ENCODE assay signal across 9 mouse cellular contexts in genomic region chr11:70539423-70539822, GRCm38 (mm10). TPM values are rescaled to one million over a fixed set of nuclear protein-coding genes. Genes with fewer than 3 reads are reported as not detected.
DNase-seq lines count a peak whose midpoint lies in the region; ATAC-seq and TF ChIP-seq lines count a peak whose summit lies in the region.
"Had no signal": no experiment of that assay in that cellular context is flagged by ENCODE, and none has a peak within 500 bp of the region (broad histone marks: within the 10 kb centered on the region; RNA-seq: fewer than 3 reads in every experiment).

No protein-coding gene starts in this region.

- DNase-seq in kidney, postnatal 36 days, result no peak
- DNase-seq in hindbrain, embryonic 14.5 days (ENCODE audit: low spot score), result no peak
- no peak for DNase-seq in c-Kit-positive CD71-positive TER-119-positive erythroid progenitor cells, embryonic 14.5 days (ENCODE audit: low spot score)
- no peak for DNase-seq in left cerebral cortex, postnatal 25 days (ENCODE audit: low spot score in 2 of 2)
- no peak for DNase-seq in gastrocnemius, postnatal 4 days (ENCODE audit: low spot score in 2 of 2)

- ATAC-seq in kidney, embryonic 14.5 days (ENCODE audit: low FRiP score, low TSS enrichment), result no peak
- 0 out of 2 replicates have a peak, but pooled peaks have one; percentile 7 for ATAC-seq in hindbrain, embryonic 14.5 days (ENCODE audit: low FRiP score)
- no peak for ATAC-seq in midbrain, embryonic 13.5 days

- WGBS in kidney, embryonic 14.5 days, result 17% methylated on average over 9 of the region's 9 CpGs
- 20% methylated on average over 9 of the region's 9 CpGs for WGBS in hindbrain, embryonic 14.5 days
- WGBS in midbrain, embryonic 13.5 days, result 17% methylated on average over 9 of the region's 9 CpGs

- no peak for TF ChIP-seq CTCF in bone marrow macrophage, adult 2 months (IDR thresholded peaks at IDR 0.05; ENCODE audit: low read depth, low read length)

- no peak for TF ChIP-seq POLR2A in bone marrow macrophage, adult 2 months (IDR thresholded peaks at IDR 0.05; ENCODE audit: borderline replicate concordance, low read depth, low read length)

- H3K27ac ChIP-seq in kidney, embryonic 14.5 days (ENCODE audit: low read depth, low read length), result no peak overlapping the region
- peak overlapping the region; percentile 74 for H3K27ac ChIP-seq in bone marrow macrophage, adult 2 months (ENCODE audit: insufficient read depth, low read depth, low read length)
- no peak overlapping the region for H3K27ac ChIP-seq in hindbrain, embryonic 14.5 days
- no peak overlapping the region for H3K27ac ChIP-seq in midbrain, embryonic 13.5 days

- H3K9ac ChIP-seq in kidney, embryonic 14.5 days (ENCODE audit: low read depth, low read length), result peak overlapping the region; percentile 69; the same call in 1 of the 2 replicates
- H3K9ac ChIP-seq in hindbrain, embryonic 14.5 days, result peak overlapping the region; percentile 68
- H3K9ac ChIP-seq in midbrain, embryonic 13.5 days (replicated peaks), result peak overlapping the region; percentile 66; the same call in 1 of the 2 replicates

- H3K36me3 ChIP-seq in kidney, embryonic 14.5 days (ENCODE audit: control insufficient read depth, insufficient read depth, low read length), result no peaks in the 10 kb centered on the region
- no peaks in the 10 kb centered on the region for H3K36me3 ChIP-seq in hindbrain, embryonic 14.5 days (replicated peaks; ENCODE audit: control insufficient read depth, insufficient read depth)
- H3K36me3 ChIP-seq in midbrain, embryonic 13.5 days, result no peaks in the 10 kb centered on the region

- intact Hi-C loops in left cerebral cortex, postnatal 25 days (cut with DNase I), result no loop called here

- H3K9me3 ChIP-seq in kidney, embryonic 14.5 days (ENCODE audit: control insufficient read depth, low read length), result no peaks in the 10 kb centered on the region
- no peaks in the 10 kb centered on the region for H3K9me3 ChIP-seq in hindbrain, embryonic 14.5 days (ENCODE audit: control insufficient read depth, low read length)
- H3K9me3 ChIP-seq in midbrain, embryonic 13.5 days, result no peaks in the 10 kb centered on the region

- H3K4me3 ChIP-seq in kidney, embryonic 14.5 days (ENCODE audit: low read length), result peak overlapping the region; percentile 62
- peak overlapping the region; percentile 78 for H3K4me3 ChIP-seq in bone marrow macrophage, adult 2 months (ENCODE audit: insufficient read depth, low read length)
- H3K4me3 ChIP-seq in hindbrain, embryonic 14.5 days (replicated peaks; ENCODE audit: low read length), result peak overlapping the region; percentile 55
- peak overlapping the region; percentile 54 for H3K4me3 ChIP-seq in midbrain, embryonic 13.5 days (replicated peaks)

- H3K4me1 ChIP-seq in kidney, embryonic 14.5 days (ENCODE audit: control insufficient read depth, insufficient read depth, low read length), result no peaks in the 10 kb centered on the region
- H3K4me1 ChIP-seq in bone marrow macrophage, adult 2 months (ENCODE audit: control insufficient read depth, insufficient read depth, low read length), result peaks cover 9% of the 10 kb centered on the region
- no peaks in the 10 kb centered on the region for H3K4me1 ChIP-seq in hindbrain, embryonic 14.5 days (replicated peaks; ENCODE audit: control insufficient read depth, insufficient read depth, low read length)
- peaks cover 10% of the 10 kb centered on the region for H3K4me1 ChIP-seq in midbrain, embryonic 13.5 days (replicated peaks)

- peak overlapping the region; percentile 89 for H3K4me2 ChIP-seq in kidney, embryonic 14.5 days (replicated peaks; ENCODE audit: low read depth, low read length)
- H3K4me2 ChIP-seq in hindbrain, embryonic 14.5 days (replicated peaks), result peak overlapping the region; percentile 79
- peak overlapping the region; percentile 77 for H3K4me2 ChIP-seq in midbrain, embryonic 13.5 days (replicated peaks)

- 0 out of 2 replicates have a peak, but pooled peaks cover 2% of the 10 kb centered on the region for H3K27me3 ChIP-seq in kidney, embryonic 14.5 days (ENCODE audit: control insufficient read depth, insufficient read depth, low read length)
- H3K27me3 ChIP-seq in hindbrain, embryonic 14.5 days (ENCODE audit: control insufficient read depth, insufficient read depth, low read length), result peaks cover 27% of the 10 kb centered on the region
- H3K27me3 ChIP-seq in midbrain, embryonic 13.5 days, result peaks cover 37% of the 10 kb centered on the region
- H3K27me3 ChIP-seq: Patski had no signal

RNA-seq across cellular contexts. Expression of gene Pld2, which starts 0.4 kb away (rescaled TPM):
- polyA plus RNA-seq in kidney, embryonic 14.5 days (2014; fragmentation: Nextera tagmentation; extraction: Ambion mirVana), result 3.7 and 5.9 TPM in 2 replicates
- polyA plus RNA-seq in bone marrow macrophage, adult 2 months (2012; ENCODE audit: insufficient read depth, insufficient read length, missing spikeins), result 58.4 and 60.9 TPM in 2 replicates
- 14.2 and 16.4 TPM in 2 replicates for polyA plus RNA-seq in hindbrain, embryonic 14.5 days (2014; fragmentation: Nextera tagmentation; extraction: Ambion mirVana)
- 5.2 and 6.5 TPM in 2 replicates for polyA plus RNA-seq in midbrain, embryonic 13.5 days (2015; fragmentation: Nextera tagmentation; extraction: Ambion mirVana)
- 10 to 100 TPM; 13.0 to 15.2 TPM for total RNA-seq in left cerebral cortex, postnatal 25 days (2021)
- total RNA-seq in gastrocnemius, postnatal 4 days (2021), result 10 to 100 TPM; 23.4 to 23.6 TPM

RNA-seq across cellular contexts. Expression of gene Gm40193, which starts 6.7 kb away (rescaled TPM):
- not detected in 2 replicates for polyA plus RNA-seq in kidney, embryonic 14.5 days (2014; fragmentation: Nextera tagmentation; extraction: Ambion mirVana)
- polyA plus RNA-seq in bone marrow macrophage, adult 2 months (2012; ENCODE audit: insufficient read depth, insufficient read length, missing spikeins), result not detected in 2 replicates
- not detected in 2 replicates for polyA plus RNA-seq in hindbrain, embryonic 14.5 days (2014; fragmentation: Nextera tagmentation; extraction: Ambion mirVana)
- not detected in 2 replicates for polyA plus RNA-seq in midbrain, embryonic 13.5 days (2015; fragmentation: Nextera tagmentation; extraction: Ambion mirVana)
- not detected for total RNA-seq in left cerebral cortex, postnatal 25 days (2021)
- total RNA-seq in gastrocnemius, postnatal 4 days (2021), result not detected
- polyA plus RNA-seq: Patski had no signal

RNA-seq across cellular contexts. Expression of gene Psmb6, which starts 14.3 kb away (rescaled TPM):
- polyA plus RNA-seq in kidney, embryonic 14.5 days (2014; fragmentation: Nextera tagmentation; extraction: Ambion mirVana), result 823 and 914 TPM in 2 replicates
- 141 and 151 TPM in 2 replicates for polyA plus RNA-seq in bone marrow macrophage, adult 2 months (2012; ENCODE audit: insufficient read depth, insufficient read length, missing spikeins)
- polyA plus RNA-seq in hindbrain, embryonic 14.5 days (2014; fragmentation: Nextera tagmentation; extraction: Ambion mirVana), result 747 and 789 TPM in 2 replicates
- polyA plus RNA-seq in midbrain, embryonic 13.5 days (2015; fragmentation: Nextera tagmentation; extraction: Ambion mirVana), result 827 and 844 TPM in 2 replicates
- total RNA-seq in left cerebral cortex, postnatal 25 days (2021), result 100 to 1,000 TPM; 172 to 186 TPM
- total RNA-seq in gastrocnemius, postnatal 4 days (2021), result 100 to 1,000 TPM; 349 to 357 TPM

RNA-seq across cellular contexts. Expression of gene Gltpd2, which starts 20.4 kb away (rescaled TPM):
- 0.31 and 0.34 TPM in 2 replicates for polyA plus RNA-seq in kidney, embryonic 14.5 days (2014; fragmentation: Nextera tagmentation; extraction: Ambion mirVana)
- polyA plus RNA-seq in bone marrow macrophage, adult 2 months (2012; ENCODE audit: insufficient read depth, insufficient read length, missing spikeins), result not detected in 2 replicates
- polyA plus RNA-seq in hindbrain, embryonic 14.5 days (2014; fragmentation: Nextera tagmentation; extraction: Ambion mirVana), result 0.27 and 0.28 TPM in 2 replicates
- polyA plus RNA-seq in midbrain, embryonic 13.5 days (2015; fragmentation: Nextera tagmentation; extraction: Ambion mirVana), result 0.35 and 0.42 TPM in 2 replicates
- total RNA-seq in left cerebral cortex, postnatal 25 days (2021), result not detected
- under 1 TPM in 1 of 2 experiments, not detected in 1; 0.25 TPM for total RNA-seq in gastrocnemius, postnatal 4 days (2021)
- polyA plus RNA-seq: Patski had no signal

RNA-seq across cellular contexts. Expression of gene Mink1, which starts 23.3 kb away (rescaled TPM):
- polyA plus RNA-seq in kidney, embryonic 14.5 days (2014; fragmentation: Nextera tagmentation; extraction: Ambion mirVana), result 14.7 and 21.0 TPM in 2 replicates
- 139 and 151 TPM in 2 replicates for polyA plus RNA-seq in bone marrow macrophage, adult 2 months (2012; ENCODE audit: insufficient read depth, insufficient read length, missing spikeins)
- 19.5 and 21.5 TPM in 2 replicates for polyA plus RNA-seq in hindbrain, embryonic 14.5 days (2014; fragmentation: Nextera tagmentation; extraction: Ambion mirVana)
- 10.7 and 14.2 TPM in 2 replicates for polyA plus RNA-seq in midbrain, embryonic 13.5 days (2015; fragmentation: Nextera tagmentation; extraction: Ambion mirVana)
- 100 to 1,000 TPM; 412 to 432 TPM for total RNA-seq in left cerebral cortex, postnatal 25 days (2021)
- total RNA-seq in gastrocnemius, postnatal 4 days (2021), result 10 to 100 TPM; 44.8 to 46.3 TPM
